Mouse (Mus musculus) liver, embryonic 13.5 days (tissue): ENCODE results near the gene Ntng1. TPM values are rescaled to one million over a fixed set of nuclear protein-coding genes. Genes with fewer than 3 reads are reported as not detected.

Experiments used
- ATAC-seq: fragments of 200-750 bp; cut with Nextera tagmentation; 2 replicates; pipeline ENCODE4 v1.8.0; 2017; ENCODE audit warnings: low read depth, mild to moderate bottlenecking, moderate number of reproducible peaks, moderate library complexity
- DNase-seq: peaks from one replicate; pipeline ENCODE4 v3.0.0; 2022
- H3K27ac ChIP-seq: fragments of 300-500 bp; sonication (generic); 2 replicates; pipeline ENCODE4 v1.5.1; 2015; ENCODE audit warnings: moderate library complexity, mild to moderate bottlenecking, inconsistent platforms
- H3K27me3 ChIP-seq: fragments of 300-500 bp; sonication (generic); 2 replicates; pipeline ENCODE4 v1.6.1; 2015; ENCODE audit warnings: mild to moderate bottlenecking, inconsistent platforms
- H3K36me3 ChIP-seq: fragments of 300-500 bp; sonication (generic); 2 replicates; pipeline ENCODE4 v1.6.1; 2015; ENCODE audit warnings: mild to moderate bottlenecking, inconsistent platforms
- H3K4me1 ChIP-seq: fragments of 300-500 bp; sonication (generic); replicated peaks from 2 replicates; pipeline ENCODE4 v1.6.1; 2015; ENCODE audit warnings: inconsistent platforms
- H3K4me2 ChIP-seq: fragments of 300-500 bp; sonication (generic); 2 replicates; pipeline ENCODE4 v1.6.1; 2015; ENCODE audit warnings: inconsistent platforms, mild to moderate bottlenecking, moderate library complexity
- H3K4me3 ChIP-seq: fragments of 300-500 bp; sonication (generic); replicated peaks from 2 replicates; pipeline ENCODE4 v1.5.1; 2015; ENCODE audit warnings: mild to moderate bottlenecking, inconsistent platforms
- H3K9ac ChIP-seq: fragments of 300-500 bp; sonication (generic); 2 replicates; pipeline ENCODE4 v1.6.1; 2015; ENCODE audit warnings: mild to moderate bottlenecking, inconsistent platforms
- H3K9me3 ChIP-seq: fragments of 300-500 bp; sonication (generic); replicated peaks from 2 replicates; pipeline ENCODE4 v1.6.1; 2016; ENCODE audit warnings: inconsistent platforms
- WGBS: fragments of 180-500 bp; shearing (Covaris S2); methylation state at CpG from one replicate; pipeline ENCODE4 v1.1.7; 2015; ENCODE audit not compliant: insufficient replicate concordance; 5-methylcytosine and 5-hydroxymethylcytosine counted together
- polyA plus RNA-seq: library from polyadenylated mRNA; unstranded; fragments of >200 nt; fragmentation: Nextera tagmentation; extraction: Ambion mirVana; gene quantifications from 2 replicates; pipeline ENCODE4 v1.2.1, GENCODE M21; 2015

Ntng1 gene
- polyA plus RNA-seq, 1 experiment from 2014 or later: 0.39 TPM

- Histone ChIP-seq H3K27ac (no peak overlapping the region), H3K4me3 (no peak overlapping the region), H3K4me1 (no peaks in the 10 kb centered on the region), H3K4me2 (no peak overlapping the region), H3K9me3 (no peaks in the 10 kb centered on the region), H3K9ac (no peak overlapping the region), H3K27me3 (no peaks in the 10 kb centered on the region), H3K36me3 (no peaks in the 10 kb centered on the region)
- WGBS: 58% methylated on average over 18 of the region's 18 CpGs
- ATAC-seq: no peak
- no peak for DNase-seq
These were observed 12.5 kb downstream of the Ntng1 start for GRCm38 (mm10) chr3:110131043-110131891.

GRCm38 (mm10) chr3:110129607-110130006 lies 14.2 kb downstream of the Ntng1 start:
- H3K9me3 ChIP-seq: no peaks in the 10 kb centered on the region
- H3K4me3 ChIP-seq: no peak overlapping the region
- DNase-seq (no peak), ATAC-seq (no peak)
- H3K4me2 ChIP-seq: no peak overlapping the region
- H3K4me1 ChIP-seq: no peaks in the 10 kb centered on the region
- 44% methylated on average over 6 of the region's 6 CpGs for WGBS
- H3K27ac ChIP-seq: no peak overlapping the region
- H3K36me3 ChIP-seq: no peaks in the 10 kb centered on the region
- H3K27me3 ChIP-seq: no peaks in the 10 kb centered on the region
- H3K9ac ChIP-seq: no peak overlapping the region

- ATAC-seq: no peak
- H3K4me2 ChIP-seq: no peak overlapping the region
- no peak overlapping the region for H3K9ac ChIP-seq
- no peaks in the 10 kb centered on the region for H3K9me3 ChIP-seq
- no peak for DNase-seq
- H3K27ac ChIP-seq: no peak overlapping the region
- H3K27me3 ChIP-seq: no peaks in the 10 kb centered on the region
- H3K4me1 ChIP-seq: no peaks in the 10 kb centered on the region
- WGBS: 32% methylated on average over 2 of the region's 2 CpGs
- H3K4me3 ChIP-seq: no peak overlapping the region
- no peaks in the 10 kb centered on the region for H3K36me3 ChIP-seq
These were observed 37.8 kb downstream of the Ntng1 start for GRCm38 (mm10) chr3:110105982-110106381.

GRCm38 (mm10) chr3:110094407-110094806 lies 49.4 kb downstream of the Ntng1 start:
- Histone ChIP-seq H3K27me3 (no peaks in the 10 kb centered on the region), H3K4me1 (no peaks in the 10 kb centered on the region), H3K36me3 (no peaks in the 10 kb centered on the region), H3K4me3 (no peak overlapping the region), H3K9me3 (no peaks in the 10 kb centered on the region), H3K9ac (no peak overlapping the region), H3K4me2 (no peak overlapping the region), H3K27ac (no peak overlapping the region)
- no peak for DNase-seq
- ATAC-seq: no peak
- 59% methylated on average over 2 of the region's 2 CpGs for WGBS

- WGBS: 52% methylated on average over 3 of the region's 3 CpGs
- Histone ChIP-seq H3K9ac (no peak overlapping the region), H3K4me2 (no peak overlapping the region), H3K9me3 (no peaks in the 10 kb centered on the region), H3K4me1 (no peaks in the 10 kb centered on the region), H3K4me3 (no peak overlapping the region), H3K27me3 (no peaks in the 10 kb centered on the region), H3K27ac (no peak overlapping the region), H3K36me3 (no peaks in the 10 kb centered on the region)
- DNase-seq (no peak), ATAC-seq (no peak)
These were observed 49.8 kb downstream of the Ntng1 start for GRCm38 (mm10) chr3:110094003-110094402.

- H3K9ac ChIP-seq: no peak overlapping the region
- H3K36me3 ChIP-seq: no peaks in the 10 kb centered on the region
- no peak for ATAC-seq
- no peaks in the 10 kb centered on the region for H3K4me1 ChIP-seq
- H3K27me3 ChIP-seq: no peaks in the 10 kb centered on the region
- no peak for DNase-seq
- WGBS: 61% methylated on average over 3 of the region's 3 CpGs
- H3K4me3 ChIP-seq: no peak overlapping the region
- no peak overlapping the region for H3K4me2 ChIP-seq
- H3K27ac ChIP-seq: no peak overlapping the region
- H3K9me3 ChIP-seq: no peaks in the 10 kb centered on the region
These were observed 51.3 kb downstream of the Ntng1 start for GRCm38 (mm10) chr3:110092521-110092920.

GRCm38 (mm10) chr3:110087189-110087588 lies 56.6 kb downstream of the Ntng1 start:
- H3K4me2 ChIP-seq: no peak overlapping the region
- WGBS: 71% methylated on average over 6 of the region's 6 CpGs
- no peaks in the 10 kb centered on the region for H3K36me3 ChIP-seq
- no peak for ATAC-seq
- no peak for DNase-seq
- H3K9me3 ChIP-seq: no peaks in the 10 kb centered on the region
- no peaks in the 10 kb centered on the region for H3K4me1 ChIP-seq
- H3K9ac ChIP-seq: no peak overlapping the region
- H3K27ac ChIP-seq: no peak overlapping the region
- no peaks in the 10 kb centered on the region for H3K27me3 ChIP-seq
- no peak overlapping the region for H3K4me3 ChIP-seq

GRCm38 (mm10) chr3:110085336-110085735 lies 58.5 kb downstream of the Ntng1 start:
- Histone ChIP-seq H3K4me3 (no peak overlapping the region), H3K9ac (no peak overlapping the region), H3K4me1 (no peaks in the 10 kb centered on the region), H3K9me3 (no peaks in the 10 kb centered on the region), H3K4me2 (no peak overlapping the region), H3K27ac (no peak overlapping the region), H3K27me3 (no peaks in the 10 kb centered on the region), H3K36me3 (no peaks in the 10 kb centered on the region)
- ATAC-seq (no peak), DNase-seq (no peak)
- 43% methylated on average over 2 of the region's 2 CpGs for WGBS

GRCm38 (mm10) chr3:110064709-110065256 lies 79.0 kb downstream of the Ntng1 start:
- DNase-seq (no peak), ATAC-seq (no peak)
- no peaks in the 10 kb centered on the region for H3K27me3 ChIP-seq
- H3K9me3 ChIP-seq: no peaks in the 10 kb centered on the region
- H3K4me3 ChIP-seq: no peak overlapping the region
- H3K4me2 ChIP-seq: no peak overlapping the region
- H3K9ac ChIP-seq: no peak overlapping the region
- H3K27ac ChIP-seq: no peak overlapping the region
- no peaks in the 10 kb centered on the region for H3K36me3 ChIP-seq
- H3K4me1 ChIP-seq: no peaks in the 10 kb centered on the region
- WGBS: 62% methylated on average over 6 of the region's 6 CpGs

- no peaks in the 10 kb centered on the region for H3K9me3 ChIP-seq
- no peak overlapping the region for H3K9ac ChIP-seq
- no peak for ATAC-seq
- 78% methylated on average over 6 of the region's 6 CpGs for WGBS
- no peak overlapping the region for H3K4me2 ChIP-seq
- DNase-seq: no peak
- H3K27ac ChIP-seq: no peak overlapping the region
- H3K36me3 ChIP-seq: no peaks in the 10 kb centered on the region
- H3K4me3 ChIP-seq: no peak overlapping the region
- H3K27me3 ChIP-seq: no peaks in the 10 kb centered on the region
- no peaks in the 10 kb centered on the region for H3K4me1 ChIP-seq
These were observed 87.9 kb downstream of the Ntng1 start for GRCm38 (mm10) chr3:110055915-110056314.

- WGBS: 69% methylated on average over 6 of the region's 6 CpGs
- no peaks in the 10 kb centered on the region for H3K9me3 ChIP-seq
- no peak overlapping the region for H3K4me3 ChIP-seq
- no peaks in the 10 kb centered on the region for H3K36me3 ChIP-seq
- H3K9ac ChIP-seq: no peak overlapping the region
- no peaks in the 10 kb centered on the region for H3K27me3 ChIP-seq
- DNase-seq (no peak), ATAC-seq (no peak)
- no peaks in the 10 kb centered on the region for H3K4me1 ChIP-seq
- no peak overlapping the region for H3K4me2 ChIP-seq
- H3K27ac ChIP-seq: no peak overlapping the region
These were observed 88.4 kb downstream of the Ntng1 start for GRCm38 (mm10) chr3:110055433-110055832.

- Histone ChIP-seq H3K4me2 (no peak overlapping the region), H3K4me1 (no peaks in the 10 kb centered on the region), H3K9ac (no peak overlapping the region), H3K36me3 (no peaks in the 10 kb centered on the region), H3K27me3 (no peaks in the 10 kb centered on the region), H3K4me3 (no peak overlapping the region), H3K9me3 (no peaks in the 10 kb centered on the region), H3K27ac (no peak overlapping the region)
- DNase-seq (no peak), ATAC-seq (no peak)
- 52% methylated on average over 2 of the region's 2 CpGs for WGBS
These were observed 89.7 kb downstream of the Ntng1 start for GRCm38 (mm10) chr3:110054125-110054524.
